Mouse (Mus musculus) C2C12 (cell line): ENCODE results near the gene Slamf8.

ENCODE experiments used
- CEBPB ChIP-seq: IDR thresholded peaks from one replicate; pipeline ENCODE4 v1.6.1; 2011; ENCODE audit warnings: low read depth, mild to moderate bottlenecking, control low read depth, moderate library complexity
- CTCF ChIP-seq: IDR thresholded peaks from one replicate; pipeline ENCODE4 v1.5.1; 2011; ENCODE audit not compliant: control insufficient read depth, insufficient read depth, insufficient read length
- MAX ChIP-seq: IDR thresholded peaks from one replicate; pipeline ENCODE4 v1.6.1; 2011; ENCODE audit warnings: mild to moderate bottlenecking, control low read depth
- USF1 ChIP-seq: IDR thresholded peaks from one replicate; pipeline ENCODE4 v1.6.1; 2011; ENCODE audit warnings: low read depth, mild to moderate bottlenecking, control low read depth, moderate library complexity

GRCm38 (mm10) chr1:172539827-172540226, 50.5 kb downstream of the Slamf8 start:
- no peak for TF ChIP-seq CTCF
- no peak for TF ChIP-seq CEBPB
- no peak for TF ChIP-seq USF1
- TF ChIP-seq MAX = no peak
